Mouse (Mus musculus): Measurements from ENCODE around the gene Luzp2.

GRCm38 (mm10) chr7:55188927-55189326 lies 353.6 kb downstream of the Luzp2 start:
- TF ChIP-seq CTCF (IDR thresholded peaks at IDR 0.05; ENCODE audit: control insufficient read depth, insufficient read depth, insufficient read length) (no peak), MYOG (IDR thresholded peaks at IDR 0.05; ENCODE audit: control insufficient read depth, extremely low read depth, insufficient read length) (no peak), MAX (IDR thresholded peaks at IDR 0.05) (no peak), MYOD1 (IDR thresholded peaks at IDR 0.05; ENCODE audit: control insufficient read depth, insufficient read length, low read depth) (no peak)

All from C2C12 (cell line).